Mouse (Mus musculus) myocyte (in vitro differentiated cells): ENCODE results near the gene Krt76. TPM values are rescaled to one million over a fixed set of nuclear protein-coding genes. Genes with fewer than 3 reads are reported as not detected.

Source experiments
- H3K27me3 ChIP-seq: one replicate; pipeline ENCODE4 v1.6.1; 2011; ENCODE audit not compliant: control insufficient read depth, insufficient read depth, insufficient read length
- H3K36me3 ChIP-seq: one replicate; pipeline ENCODE4 v1.6.1; 2011; ENCODE audit not compliant: control insufficient read depth, insufficient read depth
- H3K4me2 ChIP-seq: one replicate; pipeline ENCODE4 v1.6.1; 2011; ENCODE audit warnings: low read depth, control low read depth
- H3K4me3 ChIP-seq: one replicate; pipeline ENCODE4 v1.5.1; 2011; ENCODE audit warnings: mild to moderate bottlenecking, control low read depth, moderate library complexity
- H3K79me2 ChIP-seq: one replicate; pipeline ENCODE4 v1.6.1; 2011; ENCODE audit not compliant: control insufficient read depth, insufficient read depth
- H3ac ChIP-seq: one replicate; pipeline ENCODE4 v1.6.1; 2011; ENCODE audit not compliant: control insufficient read depth, insufficient read length
- CEBPB ChIP-seq: IDR thresholded peaks from 2 replicates; pipeline ENCODE4 v1.6.1; 2011; ENCODE audit warnings: mild to moderate bottlenecking, moderate library complexity; ENCODE audit not compliant: poor library complexity, insufficient read depth, severe bottlenecking
- E2F4 ChIP-seq: IDR thresholded peaks from one replicate; pipeline ENCODE4 v1.6.1; 2011; ENCODE audit warnings: mild to moderate bottlenecking, control low read depth, moderate library complexity; ENCODE audit not compliant: insufficient read depth
- MAX ChIP-seq: IDR thresholded peaks from one replicate; pipeline ENCODE4 v1.6.1; 2011; ENCODE audit warnings: low read depth, mild to moderate bottlenecking, control low read depth
- MYOD1 ChIP-seq, 3 experiments: IDR thresholded peaks; one replicate each; pipeline ENCODE4 v1.6.1; 2011; ENCODE audit warnings: control low read depth in 2 of 3, low read depth in 2 of 3, mild to moderate bottlenecking in 2 of 3, moderate library complexity in 1 of 3; ENCODE audit not compliant: insufficient read length in 2 of 3, control insufficient read depth in 1 of 3
- MYOG ChIP-seq, 3 experiments: IDR thresholded peaks; one replicate each; pipeline ENCODE4 v1.6.1; 2011; ENCODE audit warnings: control low read depth in 2 of 3, low read depth in 2 of 3, mild to moderate bottlenecking in 2 of 3; ENCODE audit not compliant: insufficient read length in 2 of 3, control insufficient read depth in 1 of 3, insufficient read depth in 1 of 3
- POLR2A ChIP-seq: IDR thresholded peaks from one replicate; pipeline ENCODE4 v1.6.1; 2011; ENCODE audit warnings: low read depth, mild to moderate bottlenecking, control low read depth, moderate library complexity; ENCODE audit not compliant: insufficient read length
- POLR2AphosphoS2 ChIP-seq: IDR thresholded peaks from one replicate; pipeline ENCODE4 v1.6.1; 2011; ENCODE audit warnings: low read depth, control low read depth; ENCODE audit not compliant: insufficient read length
- REST ChIP-seq: IDR thresholded peaks from one replicate; pipeline ENCODE4 v1.6.1; 2011; ENCODE audit warnings: mild to moderate bottlenecking, control low read depth, moderate library complexity; ENCODE audit not compliant: insufficient read depth, insufficient read length
- SRF ChIP-seq: IDR thresholded peaks from one replicate; pipeline ENCODE4 v1.6.1; 2011; ENCODE audit warnings: low read depth; ENCODE audit not compliant: control insufficient read depth, insufficient read length
- TCF12 ChIP-seq: IDR thresholded peaks from one replicate; pipeline ENCODE4 v1.6.1; 2011; ENCODE audit warnings: mild to moderate bottlenecking, control low read depth; ENCODE audit not compliant: poor library complexity, insufficient read depth, severe bottlenecking
- TCF3 ChIP-seq: IDR thresholded peaks from one replicate; pipeline ENCODE4 v1.6.1; 2011; ENCODE audit warnings: low read depth, control low read depth; ENCODE audit not compliant: insufficient read length
- USF1 ChIP-seq: IDR thresholded peaks from one replicate; pipeline ENCODE4 v1.6.1; 2011; ENCODE audit warnings: low read depth, mild to moderate bottlenecking, control low read depth, moderate library complexity
- polyA plus RNA-seq: library from polyadenylated mRNA; unstranded; fragments of >200 nt; fragmentation: generic; extraction: Trizol; gene quantifications from one replicate; pipeline ENCODE4 v1.2.1, GENCODE M21; 2012; ENCODE audit warnings: missing spikeins

Krt76 gene
- polyA plus RNA-seq, 1 experiment: not detected

- H3K27me3 ChIP-seq: peaks cover 81% of the 10 kb centered on the region
- no peak overlapping the region for H3ac ChIP-seq
- no peak overlapping the region for H3K4me2 ChIP-seq
- no peaks in the 10 kb centered on the region for H3K79me2 ChIP-seq
- TF ChIP-seq MYOD1 (IDR thresholded peaks at IDR 0.05; ENCODE audit: control insufficient read depth in 1 of 3, insufficient read length in 2 of 3, low read depth in 2 of 3) (no peak), MAX (no peak), POLR2AphosphoS2 (no peak), MYOG (IDR thresholded peaks at IDR 0.05; ENCODE audit: control insufficient read depth in 1 of 3, insufficient read depth in 1 of 3, insufficient read length in 2 of 3, low read depth in 2 of 3) (no peak), USF1 (no peak), TCF3 (no peak)
- H3K4me3 ChIP-seq: no peak overlapping the region
- H3K36me3 ChIP-seq: no peaks in the 10 kb centered on the region
Measured at GRCm38 (mm10) chr15:101866754-101867153, 26.0 kb downstream of the Krt76 start.

GRCm38 (mm10) chr15:101860421-101861130 lies 32.1 kb downstream of the Krt76 start:
- TF ChIP-seq TCF3: no peak
- no peak for TF ChIP-seq TCF12
- no peak for TF ChIP-seq MYOD1 (IDR thresholded peaks at IDR 0.05; ENCODE audit: control insufficient read depth in 1 of 3, insufficient read length in 2 of 3, low read depth in 2 of 3)
- no peak for TF ChIP-seq E2F4
- TF ChIP-seq POLR2AphosphoS2: no peak
- no peak for TF ChIP-seq REST
- no peak for TF ChIP-seq CEBPB
- no peak for TF ChIP-seq MAX
- no peak for TF ChIP-seq MYOG (IDR thresholded peaks at IDR 0.05; ENCODE audit: control insufficient read depth in 1 of 3, insufficient read depth in 1 of 3, insufficient read length in 2 of 3, low read depth in 2 of 3)
- no peak for TF ChIP-seq SRF
- no peak for TF ChIP-seq POLR2A
- no peak for TF ChIP-seq USF1
- peaks cover 77% of the 10 kb centered on the region for H3K27me3 ChIP-seq
- H3K36me3 ChIP-seq: no peaks in the 10 kb centered on the region
- H3K4me2 ChIP-seq: no peak overlapping the region
- H3ac ChIP-seq: no peak overlapping the region
- H3K4me3 ChIP-seq: no peak overlapping the region
- no peaks in the 10 kb centered on the region for H3K79me2 ChIP-seq

- peaks cover 77% of the 10 kb centered on the region for H3K27me3 ChIP-seq
- H3K79me2 ChIP-seq: no peaks in the 10 kb centered on the region
- H3K4me3 ChIP-seq: no peak overlapping the region
- no peaks in the 10 kb centered on the region for H3K36me3 ChIP-seq
- H3ac ChIP-seq: no peak overlapping the region
- TF ChIP-seq E2F4 (no peak), USF1 (no peak), MYOG (IDR thresholded peaks at IDR 0.05; ENCODE audit: control insufficient read depth in 1 of 3, insufficient read depth in 1 of 3, insufficient read length in 2 of 3, low read depth in 2 of 3) (no peak), TCF3 (no peak), MAX (no peak), POLR2AphosphoS2 (no peak), CEBPB (no peak), POLR2A (no peak), MYOD1 (IDR thresholded peaks at IDR 0.05; ENCODE audit: control insufficient read depth in 1 of 3, insufficient read length in 2 of 3, low read depth in 2 of 3) (no peak), REST (no peak), TCF12 (no peak)
- no peak overlapping the region for H3K4me2 ChIP-seq
Measured at GRCm38 (mm10) chr15:101859735-101860170, 33.0 kb downstream of the Krt76 start.

- TF ChIP-seq USF1 (no peak), TCF12 (no peak), TCF3 (no peak)
- peaks cover 77% of the 10 kb centered on the region for H3K27me3 ChIP-seq
- no peak overlapping the region for H3K4me2 ChIP-seq
- H3K79me2 ChIP-seq: no peaks in the 10 kb centered on the region
- H3K4me3 ChIP-seq: no peak overlapping the region
- H3ac ChIP-seq: no peak overlapping the region
- H3K36me3 ChIP-seq: no peaks in the 10 kb centered on the region
Measured at GRCm38 (mm10) chr15:101858673-101859425, 33.9 kb downstream of the Krt76 start.

- Histone ChIP-seq H3ac (no peak overlapping the region), H3K79me2 (no peaks in the 10 kb centered on the region), H3K4me3 (no peak overlapping the region), H3K4me2 (no peak overlapping the region), H3K36me3 (no peaks in the 10 kb centered on the region), H3K27me3 (peaks cover 78% of the 10 kb centered on the region)
- TF ChIP-seq MYOG (IDR thresholded peaks at IDR 0.05; ENCODE audit: control insufficient read depth in 1 of 3, insufficient read depth in 1 of 3, insufficient read length in 2 of 3, low read depth in 2 of 3) (no peak), TCF12 (no peak), USF1 (no peak), POLR2AphosphoS2 (no peak), MYOD1 (IDR thresholded peaks at IDR 0.05; ENCODE audit: control insufficient read depth in 1 of 3, insufficient read length in 2 of 3, low read depth in 2 of 3) (no peak), CEBPB (no peak), POLR2A (no peak), MAX (no peak), SRF (no peak), E2F4 (no peak), TCF3 (no peak), REST (no peak)
Measured at GRCm38 (mm10) chr15:101856696-101857095, 36.0 kb downstream of the Krt76 start.
